Mouse (Mus musculus) layer of hippocampus, postnatal 25 days (tissue): Measurements from ENCODE around the gene Tph2. TPM values are rescaled to one million over a fixed set of nuclear protein-coding genes. Genes with fewer than 3 reads are reported as not detected.

ENCODE experiments used
- total RNA-seq, 2 experiments: library from RNA; stranded (reverse); gene quantifications; 2 replicates each; pipeline ENCODE4 v1.2.3; 2021

Gene Tph2
- total RNA-seq, 2 experiments from 2014 or later, result 0.63 to 1.1 TPM

Other genes with a start within 250 kb of the Tph2 start
- gene Tbc1d15, start 66.4 kb upstream of the Tph2 start, total RNA-seq, result 10 to 100 TPM; 58.1 to 65.3 TPM
- 10 to 100 TPM; 53.9 to 54.2 TPM for gene Rab21, start 130.6 kb upstream of the Tph2 start, total RNA-seq
- 10 to 100 TPM; 43.4 to 46.8 TPM for gene Tmem19, start 177.5 kb upstream of the Tph2 start, total RNA-seq
- 10 to 100 TPM; 13.0 to 14.8 TPM for gene Thap2, start 199.4 kb upstream of the Tph2 start, total RNA-seq
- 10 to 100 TPM; 42.7 to 56.7 TPM for gene Zfc3h1, start 199.9 kb upstream of the Tph2 start, total RNA-seq